Mouse (Mus musculus) limb, embryonic 10.5 days (tissue): ENCODE measurements around the gene Ttll9. TPM values are rescaled to one million over a fixed set of nuclear protein-coding genes. Genes with fewer than 3 reads are reported as not detected.
A peak's percentile ranks its signal among the peaks of the same experiment; 100 is the strongest.

ENCODE experiments used
- DNase-seq: peaks from one replicate; pipeline ENCODE4 v3.0.0-alpha.2; 2017; ENCODE audit warnings: low spot score
- H3K27ac ChIP-seq: fragments of 300-500 bp; sonication (generic); 2 replicates; pipeline ENCODE4 v1.5.1; 2016; ENCODE audit warnings: mild to moderate bottlenecking
- H3K27me3 ChIP-seq: fragments of 300-500 bp; sonication (generic); 2 replicates; pipeline ENCODE4 v1.6.1; 2016; ENCODE audit warnings: low read depth, mild to moderate bottlenecking; ENCODE audit not compliant: poor library complexity, severe bottlenecking
- H3K36me3 ChIP-seq: fragments of 300-500 bp; sonication (generic); 2 replicates; pipeline ENCODE4 v1.6.1; 2016; ENCODE audit warnings: mild to moderate bottlenecking, moderate library complexity
- H3K4me1 ChIP-seq: fragments of 300-500 bp; sonication (generic); 2 replicates; pipeline ENCODE4 v1.6.1; 2016
- H3K4me3 ChIP-seq: fragments of 300-500 bp; sonication (generic); 2 replicates; pipeline ENCODE4 v1.5.1; 2016; ENCODE audit warnings: mild to moderate bottlenecking, moderate library complexity
- H3K9me3 ChIP-seq: fragments of 300-500 bp; sonication (generic); replicated peaks from 2 replicates; pipeline ENCODE4 v1.6.1; 2016; ENCODE audit warnings: mild to moderate bottlenecking
- WGBS: fragments of 180-500 bp; shearing (Covaris S2); methylation state at CpG from one replicate; pipeline ENCODE4 v1.1.7; 2016; 5-methylcytosine and 5-hydroxymethylcytosine counted together
- polyA plus RNA-seq: library from polyadenylated mRNA; unstranded; fragments of >200 nt; fragmentation: Nextera tagmentation; extraction: Ambion mirVana; gene quantifications from 2 replicates; pipeline ENCODE4 v1.2.1, GENCODE M21; 2016

Ttll9 gene
- polyA plus RNA-seq, 1 experiment from 2014 or later = 1.7 TPM

GRCm38 (mm10) chr2:153030422-153030821 is 68.1 kb downstream of the Ttll9 start:
- Histone ChIP-seq H3K27ac (no peak overlapping the region), H3K4me3 (no peak overlapping the region), H3K4me1 (peaks cover 12% of the 10 kb centered on the region), H3K36me3 (no peaks in the 10 kb centered on the region), H3K27me3 (peaks cover 70% of the 10 kb centered on the region), H3K9me3 (no peaks in the 10 kb centered on the region)
- 20% methylated on average over 4 of the region's 4 CpGs for WGBS
- no peak for DNase-seq

- H3K4me3 ChIP-seq = peak within 1 kb of the TSS; percentile 56
- no peaks in the 10 kb centered on the region for H3K9me3 ChIP-seq
- peaks cover 12% of the 10 kb centered on the region for H3K4me1 ChIP-seq
- no peak for DNase-seq
- WGBS = 2% methylated on average over 53 of the region's 54 CpGs
- H3K27ac ChIP-seq = no peak within 1 kb of the TSS
- H3K27me3 ChIP-seq = peaks cover 71% of the 10 kb centered on the region
- H3K36me3 ChIP-seq = no peaks in the 10 kb centered on the region
Measured at GRCm38 (mm10) chr2:153031126-153032082, 69.1 kb downstream of the Ttll9 start, which contains the start of gene Xkr7. Xkr7 (plus strand) TSS chr2:153031852.

GRCm38 (mm10) chr2:153032083-153032842 is 70.0 kb downstream of the Ttll9 start:
- Histone ChIP-seq H3K9me3 (no peaks in the 10 kb centered on the region), H3K27me3 (peaks cover 68% of the 10 kb centered on the region), H3K27ac (no peak overlapping the region), H3K4me1 (peaks cover 12% of the 10 kb centered on the region), H3K36me3 (no peaks in the 10 kb centered on the region), H3K4me3 (peak overlapping the region; percentile 56)
- 1% methylated on average over 58 of the region's 58 CpGs for WGBS
- peak; percentile 97 for DNase-seq

GRCm38 (mm10) chr2:153032973-153033372 is 70.7 kb downstream of the Ttll9 start:
- Histone ChIP-seq H3K27ac (no peak overlapping the region), H3K4me1 (peaks cover 12% of the 10 kb centered on the region), H3K27me3 (peaks cover 68% of the 10 kb centered on the region), H3K36me3 (no peaks in the 10 kb centered on the region), H3K4me3 (no peak overlapping the region), H3K9me3 (no peaks in the 10 kb centered on the region)
- DNase-seq = no peak
- 17% methylated on average over 4 of the region's 4 CpGs for WGBS

GRCm38 (mm10) chr2:153033545-153034230 is 71.4 kb downstream of the Ttll9 start:
- WGBS = 74% methylated on average over 5 of the region's 5 CpGs
- Histone ChIP-seq H3K27me3 (peaks cover 65% of the 10 kb centered on the region), H3K4me3 (no peak overlapping the region), H3K27ac (no peak overlapping the region), H3K9me3 (no peaks in the 10 kb centered on the region), H3K36me3 (no peaks in the 10 kb centered on the region), H3K4me1 (peaks cover 15% of the 10 kb centered on the region)
- DNase-seq = no peak

GRCm38 (mm10) chr2:153036690-153037089 is 74.4 kb downstream of the Ttll9 start:
- peaks cover 37% of the 10 kb centered on the region for H3K27me3 ChIP-seq
- peaks cover 12% of the 10 kb centered on the region for H3K4me1 ChIP-seq
- DNase-seq = no peak
- H3K36me3 ChIP-seq = no peaks in the 10 kb centered on the region
- no peaks in the 10 kb centered on the region for H3K9me3 ChIP-seq
- no peak overlapping the region for H3K4me3 ChIP-seq
- H3K27ac ChIP-seq = no peak overlapping the region
- 21% methylated on average over 2 of the region's 2 CpGs for WGBS

- no peak for DNase-seq
- Histone ChIP-seq H3K36me3 (no peaks in the 10 kb centered on the region), H3K4me3 (no peak overlapping the region), H3K4me1 (no peaks in the 10 kb centered on the region), H3K27ac (no peak overlapping the region), H3K27me3 (peaks cover 8% of the 10 kb centered on the region; the same call in 1 of the 2 replicates), H3K9me3 (no peaks in the 10 kb centered on the region)
- 59% methylated on average over 3 of the region's 3 CpGs for WGBS
Measured at GRCm38 (mm10) chr2:153043886-153044285, 81.6 kb downstream of the Ttll9 start.

GRCm38 (mm10) chr2:153045884-153046299 is 83.6 kb downstream of the Ttll9 start:
- Histone ChIP-seq H3K4me3 (no peak overlapping the region), H3K27me3 (peaks cover 27% of the 10 kb centered on the region), H3K9me3 (no peaks in the 10 kb centered on the region), H3K4me1 (no peaks in the 10 kb centered on the region), H3K36me3 (no peaks in the 10 kb centered on the region), H3K27ac (no peak overlapping the region)
- DNase-seq = no peak
- 52% methylated on average over 8 of the region's 8 CpGs for WGBS

GRCm38 (mm10) chr2:153047828-153048465 is 85.7 kb downstream of the Ttll9 start:
- peak; percentile 57 for DNase-seq

GRCm38 (mm10) chr2:153049288-153049996 is 87.2 kb downstream of the Ttll9 start:
- DNase-seq = no peak
- H3K9me3 ChIP-seq = no peaks in the 10 kb centered on the region
- H3K4me1 ChIP-seq = peaks cover 6% of the 10 kb centered on the region
- WGBS = 40% methylated on average over 9 of the region's 9 CpGs
- H3K4me3 ChIP-seq = no peak overlapping the region
- H3K27me3 ChIP-seq = peaks cover 63% of the 10 kb centered on the region
- H3K27ac ChIP-seq = no peak overlapping the region
- no peaks in the 10 kb centered on the region for H3K36me3 ChIP-seq

More at GRCm38 (mm10) chr2:153047828-153048465, 85.7 kb downstream of the Ttll9 start:
- Histone ChIP-seq H3K9me3 (no peaks in the 10 kb centered on the region), H3K27ac (no peak overlapping the region), H3K4me1 (peaks cover 6% of the 10 kb centered on the region), H3K27me3 (peaks cover 48% of the 10 kb centered on the region), H3K36me3 (no peaks in the 10 kb centered on the region), H3K4me3 (no peak overlapping the region)
- WGBS = 44% methylated on average over 17 of the region's 17 CpGs

GRCm38 (mm10) chr2:153049997-153050358 is 87.7 kb downstream of the Ttll9 start:
- DNase-seq = no peak
- Histone ChIP-seq H3K27me3 (peaks cover 68% of the 10 kb centered on the region), H3K27ac (no peak overlapping the region), H3K9me3 (no peaks in the 10 kb centered on the region), H3K36me3 (no peaks in the 10 kb centered on the region), H3K4me3 (no peak overlapping the region), H3K4me1 (peaks cover 6% of the 10 kb centered on the region)
- 86% methylated on average over 4 of the region's 4 CpGs for WGBS

- Histone ChIP-seq H3K4me1 (peaks cover 6% of the 10 kb centered on the region), H3K4me3 (no peak overlapping the region), H3K36me3 (no peaks in the 10 kb centered on the region), H3K27me3 (peaks cover 66% of the 10 kb centered on the region), H3K27ac (no peak overlapping the region), H3K9me3 (no peaks in the 10 kb centered on the region)
- 81% methylated on average over 6 of the region's 6 CpGs for WGBS
- no peak for DNase-seq
Measured at GRCm38 (mm10) chr2:153051095-153051494, 88.8 kb downstream of the Ttll9 start.
